Mouse (Mus musculus) kidney, adult 11 months (tissue): ENCODE data around the gene Mrpl42.
"Not testable (repeated sequence)": the region's sequence is repeated elsewhere in the genome, so short reads cannot be mapped to it uniquely, and the experiment has no call there.

Experiments used
- DNase-seq: peaks from one replicate; pipeline ENCODE4 v3.0.0; 2022

The Mrpl42 gene

GRCm38 (mm10) chr10:95501463-95502081, at the start of gene Mrpl42:
Gene Mrpl42, minus strand, starts transcription at chr10:95501940.
- DNase-seq = peak; percentile 89

- no peak for DNase-seq
Measured at GRCm38 (mm10) chr10:95550506-95550905, 48.8 kb upstream of the Mrpl42 start.

- DNase-seq = not testable (repeated sequence)
Measured at GRCm38 (mm10) chr10:95549080-95549479, 47.3 kb upstream of the Mrpl42 start.

- no peak for DNase-seq
Measured at GRCm38 (mm10) chr10:95548154-95548826, 46.5 kb upstream of the Mrpl42 start.

- no peak for DNase-seq
Measured at GRCm38 (mm10) chr10:95546178-95546577, 44.4 kb upstream of the Mrpl42 start.

GRCm38 (mm10) chr10:95545051-95545450, 43.3 kb upstream of the Mrpl42 start:
- no peak for DNase-seq

- DNase-seq = no peak
Measured at GRCm38 (mm10) chr10:95544651-95545050, 42.9 kb upstream of the Mrpl42 start.

GRCm38 (mm10) chr10:95544004-95544403, 42.3 kb upstream of the Mrpl42 start:
- DNase-seq = peak; percentile 57

GRCm38 (mm10) chr10:95543377-95543776, 41.6 kb upstream of the Mrpl42 start:
- no peak for DNase-seq

- no peak for DNase-seq
Measured at GRCm38 (mm10) chr10:95542916-95543315, 41.2 kb upstream of the Mrpl42 start.

- DNase-seq = no peak
Measured at GRCm38 (mm10) chr10:95539841-95540240, 38.1 kb upstream of the Mrpl42 start.

- no peak for DNase-seq
Measured at GRCm38 (mm10) chr10:95539260-95539659, 37.5 kb upstream of the Mrpl42 start.

GRCm38 (mm10) chr10:95536222-95536541, 34.4 kb upstream of the Mrpl42 start:
- no peak for DNase-seq

- DNase-seq = no peak
Measured at GRCm38 (mm10) chr10:95535399-95536221, 33.9 kb upstream of the Mrpl42 start.

GRCm38 (mm10) chr10:95533382-95533781, 31.6 kb upstream of the Mrpl42 start:
- DNase-seq = no peak

GRCm38 (mm10) chr10:95532916-95533315, 31.2 kb upstream of the Mrpl42 start:
- no peak for DNase-seq

- DNase-seq = no peak
Measured at GRCm38 (mm10) chr10:95530551-95531121, 28.9 kb upstream of the Mrpl42 start.

GRCm38 (mm10) chr10:95526495-95527122, 24.9 kb upstream of the Mrpl42 start:
- DNase-seq = no peak

- no peak for DNase-seq
Measured at GRCm38 (mm10) chr10:95525871-95526270, 24.1 kb upstream of the Mrpl42 start.

GRCm38 (mm10) chr10:95525037-95525675, 23.4 kb upstream of the Mrpl42 start:
- DNase-seq = no peak

GRCm38 (mm10) chr10:95517656-95518055, 15.9 kb upstream of the Mrpl42 start:
- DNase-seq = no peak

- DNase-seq = peak; percentile 36
Measured at GRCm38 (mm10) chr10:95515293-95515931, 13.7 kb upstream of the Mrpl42 start.
